Mouse (Mus musculus) heart, adult 2 months (tissue): Measurements from ENCODE around the gene Aaed1.

Experiments
- CTCF ChIP-seq: fragments of 200-600 bp; IDR thresholded peaks from 2 replicates; pipeline ENCODE4 v1.8.1; 2022; ENCODE audit warnings: antibody characterized with exemption, mild to moderate bottlenecking, moderate library complexity
- POLR2A ChIP-seq: fragments of 200-500 bp; IDR thresholded peaks from 2 replicates; pipeline ENCODE4 v1.6.1; 2011; ENCODE audit warnings: mild to moderate bottlenecking, low read depth, low read length, control low read depth; ENCODE audit not compliant: insufficient read depth

DNA sequence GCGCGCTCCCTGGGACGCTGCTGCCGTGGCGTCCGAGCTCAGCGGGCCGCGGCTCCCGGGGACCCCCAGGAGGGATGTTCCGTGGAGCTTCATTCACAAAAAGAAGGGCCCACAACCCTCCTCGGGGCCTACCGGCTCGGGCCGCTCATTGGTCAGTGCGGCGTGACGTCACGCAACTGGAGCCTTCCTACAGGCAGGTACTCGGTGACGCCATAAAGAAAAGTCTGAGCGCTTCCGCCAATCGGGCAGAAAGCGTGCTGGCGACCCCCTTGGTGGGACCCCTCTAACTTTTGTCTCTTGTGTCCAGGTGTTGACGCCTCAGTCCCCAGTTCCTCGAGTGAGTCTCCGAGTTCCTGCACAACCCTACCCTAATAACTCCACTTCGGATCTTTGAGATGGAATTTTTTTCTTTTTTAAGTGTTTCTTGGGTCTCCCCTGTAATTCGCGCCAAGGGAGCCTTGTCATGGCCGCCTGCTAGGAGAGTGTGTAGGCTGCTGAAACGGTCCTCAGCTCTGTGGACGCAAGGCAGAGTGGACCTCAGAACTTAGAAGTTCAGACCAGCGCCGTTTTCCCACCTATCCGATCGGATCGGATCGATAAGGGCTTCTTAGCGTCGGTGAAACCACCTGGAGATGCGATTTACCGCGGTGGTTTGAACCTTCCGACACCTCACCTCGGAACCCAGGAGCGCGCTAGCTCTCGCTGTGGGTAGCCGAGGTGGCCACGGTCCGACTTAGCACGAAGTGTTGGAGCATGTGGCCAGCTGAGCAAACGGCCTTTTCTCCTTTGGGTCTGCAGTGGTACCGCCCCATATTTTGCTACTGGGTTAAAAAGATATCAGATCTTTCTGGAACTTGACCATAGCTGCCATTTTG lies 37.4 kb downstream of the Aaed1 start, which contains the start of gene Cdc14b:
- TF ChIP-seq CTCF = no peak
- no peak for TF ChIP-seq POLR2A
